Mouse (Mus musculus) ovary, adult 10 weeks (tissue): ENCODE data around the gene Cenpn. TPM values are rescaled to one million over a fixed set of nuclear protein-coding genes. Genes with fewer than 3 reads are reported as not detected.

Source experiments
- polyA plus RNA-seq: library from polyadenylated mRNA; stranded (reverse); fragments of 350-450 nt; fragmentation: Illumina TruSeq; extraction: RNeasy Lipid Tissue Mini Kit (QIAGEN cat#74804); gene quantifications from one replicate; pipeline ENCODE4 v1.2.3, GENCODE M21; 2014

Cenpn gene
- polyA plus RNA-seq = 15.6 TPM

GRCm38 (mm10) chr8:116921337-116922059, at the start of gene Cenpn, which contains the start of gene Cmc2:
TSS of gene Cenpn (plus strand) at chr8:116921730.
TSS of gene Cmc2 (minus strand) at chr8:116921455.

GRCm38 (mm10) chr8:116943161-116943554, 21.6 kb downstream of the Cenpn start, which contains the start of gene Atmin:
TSS of gene Atmin (plus strand) at chr8:116943393.

GRCm38 (mm10) chr8:116978631-116979256, 57.2 kb downstream of the Cenpn start, which contains the start of gene 1700030J22Rik:
TSS of gene 1700030J22Rik (minus strand) at chr8:116978959.

Other genes with a start within 250 kb of the Cenpn start
- gene Cdyl2, start 188.7 kb upstream of the Cenpn start, polyA plus RNA-seq = 0.37 TPM
- 7.2 TPM for gene Cmc2, start 275 bp upstream of the Cenpn start, polyA plus RNA-seq
- gene Atmin, start 21.7 kb downstream of the Cenpn start, polyA plus RNA-seq = 13.3 TPM
- 2.5 TPM for gene 1700030J22Rik, start 57.2 kb downstream of the Cenpn start, polyA plus RNA-seq
- gene Gcsh, start 71.8 kb downstream of the Cenpn start, polyA plus RNA-seq = 161 TPM
- not detected for gene Pkd1l2, start 160.7 kb downstream of the Cenpn start, polyA plus RNA-seq
- not detected for gene Bco1, start 174.1 kb downstream of the Cenpn start, polyA plus RNA-seq
- 4.2 TPM for gene Gan, start 236.4 kb downstream of the Cenpn start, polyA plus RNA-seq